Mouse (Mus musculus) thymus, adult 18-20 months (tissue): Measurements from ENCODE around the gene Tyw3.

ENCODE experiments used
- DNase-seq, 2 experiments: peaks; one replicate each; pipeline ENCODE4 v3.0.0; 2022; ENCODE audit warnings: mixed read lengths in 2 of 2

Gene Tyw3

GRCm38 (mm10) chr3:154551035-154551411 is 45.9 kb downstream of the Tyw3 start:
- no peak for DNase-seq

- DNase-seq: no peak
These were observed 46.4 kb downstream of the Tyw3 start for GRCm38 (mm10) chr3:154550326-154551034.

- DNase-seq: no peak
These were observed 48.0 kb downstream of the Tyw3 start for GRCm38 (mm10) chr3:154548868-154549301.

- no peak for DNase-seq
These were observed 49.1 kb downstream of the Tyw3 start for GRCm38 (mm10) chr3:154547549-154548426.

GRCm38 (mm10) chr3:154546234-154546633 is 50.7 kb downstream of the Tyw3 start:
- DNase-seq: no peak

GRCm38 (mm10) chr3:154540086-154540911 is 56.6 kb downstream of the Tyw3 start:
- DNase-seq: no peak

- no peak for DNase-seq
These were observed 60.8 kb downstream of the Tyw3 start for GRCm38 (mm10) chr3:154536134-154536533.

- no peak for DNase-seq
These were observed 63.7 kb downstream of the Tyw3 start for GRCm38 (mm10) chr3:154533246-154533645.

GRCm38 (mm10) chr3:154528973-154529372 is 67.9 kb downstream of the Tyw3 start:
- DNase-seq: no peak

- no peak for DNase-seq
These were observed 70.3 kb downstream of the Tyw3 start for GRCm38 (mm10) chr3:154526610-154527009.
